Mouse (Mus musculus) olfactory bulb, adult 2 months (tissue): ENCODE results near the gene Fev. TPM values are rescaled to one million over a fixed set of nuclear protein-coding genes. Genes with fewer than 3 reads are reported as not detected.
A peak's percentile ranks its signal among the peaks of the same experiment; 100 is the strongest.

Experiments used
- H3K27ac ChIP-seq: fragments of 200-500 bp; 2 replicates; pipeline ENCODE4 v1.5.1; 2012; ENCODE audit warnings: low read depth, low read length; ENCODE audit not compliant: insufficient read depth
- H3K4me1 ChIP-seq: fragments of 200-500 bp; 2 replicates; pipeline ENCODE4 v1.6.1; 2012; ENCODE audit warnings: low read length; ENCODE audit not compliant: control insufficient read depth, insufficient read depth
- H3K4me3 ChIP-seq: fragments of 200-500 bp; 2 replicates; pipeline ENCODE4 v1.5.1; 2012; ENCODE audit warnings: mild to moderate bottlenecking, low read depth, low read length, moderate library complexity; ENCODE audit not compliant: insufficient read depth
- CTCF ChIP-seq: fragments of 200-500 bp; IDR thresholded peaks from 2 replicates; pipeline ENCODE4 v1.5.1; 2012; ENCODE audit warnings: low read depth, mild to moderate bottlenecking, low read length, moderate library complexity; ENCODE audit not compliant: insufficient read depth
- POLR2A ChIP-seq: fragments of 200-500 bp; IDR thresholded peaks from 2 replicates; pipeline ENCODE4 v1.6.1; 2012; ENCODE audit warnings: mild to moderate bottlenecking, low read depth, low read length, moderate library complexity; ENCODE audit not compliant: insufficient read depth
- WGBS: fragments of 180-500 bp; shearing (Covaris S2); methylation state at CpG from one replicate; pipeline ENCODE4 v1.1.7; 2018; 5-methylcytosine and 5-hydroxymethylcytosine counted together
- polyA plus RNA-seq: library from polyadenylated mRNA; stranded (reverse); fragments of >200 nt; gene quantifications from 2 replicates; pipeline ENCODE4 v1.2.4, GENCODE M21; 2012; ENCODE audit warnings: low replicate concordance; ENCODE audit not compliant: missing spikeins, insufficient read depth, insufficient read length

Gene Fev
- polyA plus RNA-seq, 1 experiment = not detected

DNA sequence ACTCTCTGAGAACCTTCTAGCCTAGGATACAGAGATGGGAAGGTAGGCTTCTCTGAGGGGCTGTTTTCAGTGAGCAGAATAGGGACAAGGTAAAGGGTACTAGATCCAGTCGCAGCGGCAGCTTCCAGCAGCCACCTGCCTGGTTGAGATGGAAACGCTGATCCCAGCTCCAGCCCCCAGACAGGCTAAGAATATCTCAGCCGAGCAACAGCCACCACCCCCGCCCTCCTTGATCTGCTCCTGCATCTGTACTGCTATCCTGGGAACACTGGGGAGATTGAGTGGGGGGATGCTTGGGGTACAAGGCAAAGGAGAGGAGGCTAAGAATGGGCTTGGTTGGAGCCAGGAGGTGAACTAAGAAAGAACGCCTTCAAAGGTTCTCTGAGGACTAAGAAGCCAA lies 35.0 kb downstream of the Fev start:
- TF ChIP-seq POLR2A (0 out of 2 replicates have a peak, but pooled peaks have one; percentile 17), CTCF (no peak)
- H3K27ac ChIP-seq = peak overlapping the region; percentile 95
- 0 out of 2 replicates have a peak overlapping the region, but pooled peaks have one; percentile 7 for H3K4me3 ChIP-seq
- 17% methylated on average over 6 of the region's 6 CpGs for WGBS
- H3K4me1 ChIP-seq = peaks cover 23% of the 10 kb centered on the region

DNA sequence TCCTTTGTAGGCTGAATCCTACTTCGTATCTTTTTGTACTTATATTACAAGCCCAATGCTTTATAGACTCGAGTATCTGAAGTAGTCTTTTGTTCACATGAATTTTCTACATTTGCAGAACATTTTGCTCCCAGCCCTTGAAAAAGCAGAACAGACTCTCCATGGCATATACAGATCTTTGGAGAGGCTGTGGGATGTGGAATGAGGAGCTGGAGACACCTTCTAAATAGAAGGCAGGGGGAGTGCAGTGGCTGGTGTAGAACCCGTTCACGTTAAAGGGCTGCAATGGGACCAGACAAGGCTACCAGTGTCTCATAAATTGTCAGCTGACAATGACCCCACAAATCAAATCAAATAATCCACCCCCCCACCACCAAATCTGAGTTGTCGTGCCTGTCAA lies 36.3 kb downstream of the Fev start:
- WGBS = 46% methylated on average over 5 of the region's 5 CpGs

DNA sequence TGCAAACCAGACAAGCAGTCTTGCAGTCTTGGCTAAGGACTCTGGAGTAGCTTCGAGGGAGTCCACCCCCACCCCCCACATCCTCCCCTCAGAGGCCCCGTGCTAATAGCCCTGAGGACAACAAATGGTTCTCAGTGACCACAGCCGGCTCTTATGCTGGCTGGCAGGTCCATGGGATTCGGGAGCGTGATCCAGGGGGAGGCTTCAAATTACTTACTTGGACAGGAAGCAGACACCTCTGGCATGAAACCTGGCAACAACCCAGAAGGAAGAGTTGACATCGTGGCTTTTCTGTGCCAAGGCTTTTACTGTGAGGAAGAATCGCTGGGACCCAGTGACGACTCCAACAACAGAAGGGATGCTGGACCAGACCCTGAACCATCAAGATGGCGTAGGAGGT lies 38.9 kb downstream of the Fev start:
- Histone ChIP-seq H3K27ac (no peak overlapping the region), H3K4me1 (peaks cover 10% of the 10 kb centered on the region), H3K4me3 (no peak overlapping the region)
- 54% methylated on average over 9 of the region's 9 CpGs for WGBS
- TF ChIP-seq CTCF (no peak), POLR2A (no peak)

More for the DNA sequence above, 36.3 kb downstream of the Fev start:
- Histone ChIP-seq H3K27ac (peak overlapping the region; percentile 32; the same call in 1 of the 2 replicates), H3K4me3 (no peak overlapping the region), H3K4me1 (peaks cover 17% of the 10 kb centered on the region)
- TF ChIP-seq POLR2A (no peak), CTCF (no peak)

DNA sequence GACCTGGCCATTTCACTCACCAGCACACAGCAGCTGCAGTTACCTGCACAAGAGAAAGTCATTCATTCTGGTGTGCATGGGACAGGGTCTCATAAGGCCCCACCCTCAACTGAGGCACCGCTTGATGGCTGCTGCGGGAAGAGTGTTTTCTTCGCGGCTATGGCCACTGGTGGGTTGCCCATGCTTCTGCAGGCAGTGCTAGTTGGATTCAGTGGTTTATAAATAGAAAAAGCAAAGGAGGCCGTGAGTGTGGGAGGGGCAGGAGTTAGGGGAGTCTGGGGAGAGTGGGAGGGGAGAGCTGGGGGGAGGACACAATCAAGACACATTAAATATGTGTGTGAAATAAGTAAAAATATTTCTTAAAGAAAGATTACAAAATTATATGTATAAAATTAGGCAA lies 42.1 kb downstream of the Fev start:
- Histone ChIP-seq H3K4me3 (no peak overlapping the region), H3K27ac (no peak overlapping the region), H3K4me1 (peaks cover 3% of the 10 kb centered on the region)
- WGBS = 57% methylated on average over 5 of the region's 5 CpGs
- no peak for TF ChIP-seq POLR2A

DNA sequence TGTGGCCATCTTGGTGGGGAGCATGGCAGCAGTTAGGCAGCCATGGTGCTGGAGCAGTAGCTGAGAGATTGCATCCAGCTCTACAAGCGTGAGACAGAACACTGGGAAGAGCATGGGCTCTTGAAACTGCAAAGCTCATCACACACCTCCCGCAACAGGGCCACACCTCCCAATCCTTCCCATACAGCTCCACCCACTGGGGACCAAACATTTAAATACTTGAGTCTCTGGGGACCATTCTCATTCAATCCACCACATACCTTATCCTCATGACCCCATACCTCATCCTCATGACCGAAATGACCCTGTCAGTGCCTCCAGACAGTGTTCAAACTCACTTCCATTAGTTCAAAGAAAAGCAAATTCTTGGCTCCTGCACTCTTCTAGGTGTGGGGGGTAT lies 52.0 kb downstream of the Fev start:
- TF ChIP-seq POLR2A (no peak), CTCF (no peak)
- H3K4me3 ChIP-seq = no peak overlapping the region
- WGBS = 90% methylated on average over 3 of the region's 3 CpGs
- peaks cover 2% of the 10 kb centered on the region for H3K4me1 ChIP-seq
- H3K27ac ChIP-seq = no peak overlapping the region

Other genes with a start within 250 kb of the Fev start
- gene Ttll4, start 223.7 kb downstream of the Fev start, polyA plus RNA-seq = 137 TPM in 1 of 2 replicates, not detected in the other
- gene Cyp27a1, start 171.8 kb downstream of the Fev start, polyA plus RNA-seq = not detected in 2 replicates
- not detected in 2 replicates for gene Prkag3, start 136.2 kb downstream of the Fev start, polyA plus RNA-seq
- gene Wnt6, start 113.5 kb downstream of the Fev start, polyA plus RNA-seq = not detected in 2 replicates
- not detected in 2 replicates for gene Wnt10a, start 93.9 kb downstream of the Fev start, polyA plus RNA-seq
- not detected in 2 replicates for gene Cdk5r2, start 30.5 kb downstream of the Fev start, polyA plus RNA-seq
- not detected in 2 replicates for gene Cryba2, start 7.7 kb upstream of the Fev start, polyA plus RNA-seq
- gene Cfap65, start 50.2 kb upstream of the Fev start, polyA plus RNA-seq = not detected in 2 replicates
- gene Ihh, start 66.3 kb upstream of the Fev start, polyA plus RNA-seq = not detected in 2 replicates
- not detected in 2 replicates for gene Nhej1, start 239.8 kb upstream of the Fev start, polyA plus RNA-seq
- gene Slc23a3, start 248.5 kb upstream of the Fev start, polyA plus RNA-seq = not detected in 2 replicates